Mouse (Mus musculus) cerebellum, postnatal 4 days (tissue): ENCODE data around the gene Pidd1.

ENCODE experiments used
- DNase-seq, 2 experiments: peaks; one replicate each; pipeline ENCODE4 v3.0.0; 2022; ENCODE audit warnings: low spot score in 2 of 2, mixed read lengths in 1 of 2

The Pidd1 gene

GRCm38 (mm10) chr7:141435856-141436522 lies 7.8 kb downstream of the Pidd1 start:
- DNase-seq, result no peak

GRCm38 (mm10) chr7:141435129-141435855 lies 8.5 kb downstream of the Pidd1 start:
- no peak for DNase-seq

- no peak for DNase-seq
Observed at GRCm38 (mm10) chr7:141434464-141434863, 9.4 kb downstream of the Pidd1 start.

- DNase-seq, result no peak
Observed at GRCm38 (mm10) chr7:141433517-141434400, 10.1 kb downstream of the Pidd1 start.

GRCm38 (mm10) chr7:141432741-141433516 lies 10.9 kb downstream of the Pidd1 start:
- peak in 1 of 2 experiments; percentile 46 for DNase-seq

GRCm38 (mm10) chr7:141432186-141432611 lies 11.6 kb downstream of the Pidd1 start:
- DNase-seq, result no peak

GRCm38 (mm10) chr7:141431434-141432185 lies 12.2 kb downstream of the Pidd1 start:
- DNase-seq, result no peak

- DNase-seq, result no peak
Observed at GRCm38 (mm10) chr7:141430585-141431240, 13.1 kb downstream of the Pidd1 start.

- DNase-seq, result no peak
Observed at GRCm38 (mm10) chr7:141429840-141430584, 13.8 kb downstream of the Pidd1 start.

- DNase-seq, result peak in 1 of 2 experiments; percentile 56
Observed at GRCm38 (mm10) chr7:141429310-141429709, 14.5 kb downstream of the Pidd1 start, which contains the start of gene Cend1. Gene Cend1, minus strand, starts transcription at chr7:141429491.

- no peak for DNase-seq
Observed at GRCm38 (mm10) chr7:141428701-141429100, 15.1 kb downstream of the Pidd1 start.

- no peak for DNase-seq
Observed at GRCm38 (mm10) chr7:141426948-141427730, 16.7 kb downstream of the Pidd1 start.

- DNase-seq, result no peak
Observed at GRCm38 (mm10) chr7:141423811-141424210, 20.0 kb downstream of the Pidd1 start.

GRCm38 (mm10) chr7:141420030-141420702 lies 23.7 kb downstream of the Pidd1 start:
- DNase-seq, result no peak

- no peak for DNase-seq
Observed at GRCm38 (mm10) chr7:141418970-141419369, 24.9 kb downstream of the Pidd1 start.

GRCm38 (mm10) chr7:141417731-141418681 lies 25.8 kb downstream of the Pidd1 start:
- DNase-seq, result no peak
